Mouse (Mus musculus) testis, postnatal 14 days (tissue): ENCODE data around the gene Atxn1.

Experiments
- DNase-seq: peaks from one replicate; pipeline ENCODE4 v3.0.0; 2021; ENCODE audit warnings: low spot score

Gene Atxn1

DNA sequence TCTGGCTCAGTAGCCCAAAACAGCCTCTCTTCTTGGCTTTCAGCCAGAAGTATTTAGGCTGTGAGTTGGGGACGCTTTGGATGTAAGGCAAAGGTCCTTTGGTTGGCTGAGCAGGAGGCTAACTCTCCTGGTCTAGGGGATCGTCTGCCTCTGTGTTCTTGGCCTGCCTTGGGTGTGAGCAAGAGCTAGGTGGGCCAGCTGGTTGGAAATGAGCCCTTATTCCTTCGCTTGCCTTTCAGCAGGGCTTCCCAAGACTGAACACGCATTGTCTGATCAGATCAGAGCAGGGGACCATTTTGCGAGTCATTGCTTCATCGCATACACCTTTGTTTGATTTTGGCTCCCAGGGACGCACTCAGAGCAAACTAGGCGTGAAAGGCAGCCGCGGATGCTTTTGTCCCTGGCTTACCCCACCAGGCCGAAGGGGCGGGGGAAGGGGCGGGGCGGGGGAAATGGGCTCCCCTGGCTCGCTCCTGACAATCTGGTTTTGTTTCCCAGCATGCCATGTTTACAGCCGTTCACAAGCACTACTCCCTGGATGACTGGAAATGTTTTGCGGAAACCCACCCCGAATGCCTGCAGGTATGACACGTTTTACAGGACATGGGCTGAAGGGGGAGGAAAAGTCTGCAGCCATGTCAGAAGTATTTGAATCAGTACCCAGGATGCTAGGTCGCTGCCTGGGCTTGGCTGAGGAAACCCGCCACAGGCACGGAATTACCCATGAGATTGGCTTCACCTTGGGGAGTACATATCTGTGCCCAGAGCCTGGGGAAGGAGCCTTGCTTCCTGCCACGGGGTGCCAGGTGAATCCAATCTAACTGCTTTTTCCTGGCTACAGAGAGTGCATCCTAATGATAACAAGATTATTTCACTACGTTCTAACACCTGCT, 448.1 kb downstream of the Atxn1 start:
- no peak for DNase-seq

DNA sequence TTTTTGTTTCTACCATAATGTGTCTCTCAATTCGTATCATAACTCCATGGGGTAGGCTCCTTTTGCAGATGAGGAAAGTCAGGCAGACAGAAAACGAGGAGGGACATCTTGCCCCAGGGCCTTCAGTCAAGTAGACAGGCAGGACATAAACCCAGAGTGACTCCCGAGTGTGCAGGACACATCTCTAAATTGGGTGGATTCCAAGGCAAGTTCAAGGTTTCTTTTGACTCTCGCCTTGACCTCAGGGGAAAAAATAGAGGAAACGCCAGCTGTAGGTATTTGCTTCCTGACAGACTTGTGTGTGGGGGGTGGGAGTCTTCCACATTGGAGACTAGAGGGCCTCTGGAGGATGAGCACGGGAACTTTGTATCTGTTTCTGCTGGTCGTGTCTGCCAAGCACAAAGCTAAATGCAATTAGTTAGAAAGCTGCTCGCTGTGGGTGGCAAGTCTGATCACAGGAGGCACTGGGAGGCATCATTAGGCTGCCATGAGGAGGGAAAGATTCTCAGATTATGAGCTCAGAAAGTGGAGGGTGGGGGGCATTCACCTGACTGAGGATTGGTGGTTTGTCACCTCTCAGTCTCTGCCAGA, 449.9 kb downstream of the Atxn1 start:
- DNase-seq = peak; percentile 73

DNA sequence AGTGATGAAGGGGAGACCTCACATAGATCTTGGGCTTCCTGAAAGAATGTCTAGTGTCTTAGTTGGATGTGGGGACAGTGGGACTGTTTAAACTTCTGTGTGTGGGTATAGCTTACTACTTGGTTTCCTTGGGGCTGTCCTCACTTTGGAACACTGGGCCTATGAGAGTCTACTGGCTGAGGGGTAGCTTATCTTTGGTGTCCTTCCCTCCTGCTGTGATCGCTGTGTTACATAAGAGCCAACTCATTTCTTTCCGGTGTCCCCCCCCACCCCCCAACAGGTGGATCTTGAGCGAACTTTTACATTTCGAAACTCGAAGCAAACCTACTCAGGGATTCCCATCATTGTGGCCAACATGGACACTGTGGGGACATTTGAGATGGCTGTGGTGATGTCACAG, 450.7 kb downstream of the Atxn1 start:
- no peak for DNase-seq

DNA sequence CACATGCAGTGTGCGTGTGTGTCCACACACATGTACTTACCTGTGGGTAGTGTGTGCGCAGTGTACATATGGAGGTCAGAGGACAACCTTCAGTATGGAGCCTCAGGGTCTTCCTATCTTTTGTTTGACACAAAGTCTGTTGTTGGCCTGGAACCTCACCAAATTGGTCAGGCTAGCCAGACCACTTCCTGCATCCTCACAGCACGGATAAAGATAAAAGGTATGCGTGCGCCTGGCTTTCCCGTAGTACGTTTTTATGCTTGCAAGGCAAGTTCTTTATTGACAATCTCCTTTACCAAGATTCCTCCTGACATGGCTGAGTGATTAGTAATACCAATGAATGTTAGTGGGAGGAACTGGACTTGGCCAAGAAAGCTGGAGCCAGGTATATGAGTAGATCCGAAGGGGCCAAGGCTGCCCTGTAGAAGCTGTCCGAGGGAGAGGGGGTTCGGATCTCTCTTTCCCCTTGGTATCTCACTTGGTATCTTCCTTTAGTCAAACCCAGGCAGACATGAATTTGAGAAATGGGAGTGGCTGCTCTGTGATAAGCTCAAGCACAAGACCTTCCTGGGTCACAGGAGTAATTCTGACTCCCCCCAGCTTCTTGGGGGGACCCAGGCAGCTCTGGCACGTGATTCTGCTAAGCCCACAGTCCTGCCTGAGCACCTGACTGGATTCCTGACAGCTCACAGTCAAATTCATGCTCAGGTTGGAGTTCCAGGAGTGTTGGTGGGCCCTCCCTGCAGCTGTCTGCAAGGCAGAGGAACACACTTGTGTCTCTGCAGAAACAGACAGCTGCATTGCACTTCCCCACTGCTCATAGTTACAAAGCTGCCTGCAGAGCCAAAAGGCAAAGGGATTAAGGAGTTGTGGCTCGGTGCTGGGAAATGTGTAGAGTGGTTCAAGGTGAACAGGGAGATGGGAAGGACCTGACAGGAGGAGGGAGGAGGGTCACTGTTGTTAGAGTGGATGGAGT, 451.5 kb downstream of the Atxn1 start:
- DNase-seq = no peak

DNA sequence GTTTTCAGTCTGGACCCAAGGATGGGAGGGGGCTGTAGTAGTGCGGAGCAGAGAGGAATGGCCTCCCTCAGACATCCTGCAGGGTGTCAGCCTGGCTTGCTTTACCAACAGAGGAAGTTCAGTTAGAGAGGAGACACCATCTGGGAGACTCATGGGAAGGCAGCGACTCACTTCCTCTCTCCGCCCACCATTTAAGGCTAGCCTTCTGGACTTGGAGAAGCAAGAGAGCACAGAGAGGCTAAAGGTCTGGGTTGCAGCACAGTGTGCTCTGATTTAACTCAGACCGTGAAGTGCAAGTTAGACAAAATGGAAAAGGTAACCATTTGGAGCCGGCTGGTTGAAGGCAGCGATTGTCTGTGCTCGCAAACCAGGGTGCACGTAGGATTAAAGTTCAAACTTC, 452.3 kb downstream of the Atxn1 start:
- DNase-seq = no peak

DNA sequence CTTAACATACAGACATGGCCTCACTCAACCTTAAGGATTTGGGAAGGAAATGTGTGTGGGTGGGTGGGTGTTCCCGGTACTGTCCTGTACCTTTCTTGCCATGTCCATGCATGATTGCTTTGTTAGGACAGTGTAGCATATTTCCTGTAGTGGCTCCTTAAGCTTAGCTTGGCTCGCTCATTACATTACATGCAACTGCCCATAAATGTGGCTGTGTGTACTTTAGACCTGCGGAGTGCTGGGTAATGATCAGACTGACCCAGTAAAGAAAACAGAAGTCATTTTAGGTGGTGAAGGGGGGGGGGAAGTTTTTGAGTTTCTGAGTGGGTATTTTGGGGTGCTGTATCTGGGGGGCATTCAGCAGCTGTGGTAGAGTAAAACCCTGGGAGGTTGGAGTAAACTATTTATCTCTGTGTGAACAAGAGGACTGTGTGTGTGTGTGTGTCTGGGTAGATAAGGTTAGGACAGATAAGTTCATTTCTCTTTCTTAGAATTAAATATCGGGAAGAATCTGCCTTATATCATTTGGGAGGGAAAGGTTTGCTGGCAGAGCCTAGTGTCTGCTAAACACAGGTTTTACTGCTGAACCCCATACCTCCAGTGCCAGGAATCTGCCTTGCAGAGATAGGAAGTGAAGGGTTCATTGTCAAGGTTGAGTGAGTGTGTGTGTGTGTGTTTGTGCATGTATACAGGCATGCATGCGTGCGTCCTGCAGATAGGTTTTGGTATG, 452.9 kb downstream of the Atxn1 start:
- no peak for DNase-seq

DNA sequence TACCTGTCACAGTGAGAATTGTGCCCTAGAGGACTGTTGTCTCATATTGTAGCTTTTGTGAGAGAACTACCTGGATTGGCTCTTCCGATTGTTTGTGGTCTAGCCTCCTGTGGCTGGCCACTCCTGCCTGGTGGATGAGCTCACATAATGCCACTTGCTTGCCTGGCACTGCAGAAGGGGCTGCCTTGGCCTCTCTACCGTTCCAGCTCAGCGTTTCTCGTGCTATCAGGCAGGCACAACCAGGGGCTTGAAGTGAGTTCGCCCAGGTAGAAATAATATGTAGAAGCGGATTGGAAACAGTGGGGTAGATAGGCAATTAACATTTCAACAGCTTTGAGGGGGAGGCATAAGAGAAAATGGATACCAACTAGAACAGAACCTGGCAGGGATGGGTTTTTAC, 455.4 kb downstream of the Atxn1 start:
- no peak for DNase-seq

DNA sequence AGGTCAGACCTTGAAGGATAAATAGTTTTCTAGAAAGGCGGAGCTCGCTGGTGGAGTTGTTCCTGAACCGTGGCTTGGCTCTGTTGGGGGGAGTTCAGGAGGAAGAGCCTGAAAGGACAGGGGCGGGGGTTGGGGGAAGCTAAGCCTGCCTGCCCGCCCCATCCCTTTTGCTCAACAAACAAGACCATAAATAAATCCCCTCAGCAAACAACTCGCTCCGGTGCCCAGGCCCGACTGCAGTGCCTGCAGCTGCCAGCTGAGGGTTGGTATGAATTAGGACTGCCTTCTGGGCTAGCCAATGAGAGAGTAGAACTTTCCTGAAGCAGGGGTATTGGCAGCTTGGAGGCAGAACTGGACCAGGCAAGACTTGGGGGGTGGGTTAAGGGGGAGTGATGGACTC, 456.3 kb downstream of the Atxn1 start:
- no peak for DNase-seq

DNA sequence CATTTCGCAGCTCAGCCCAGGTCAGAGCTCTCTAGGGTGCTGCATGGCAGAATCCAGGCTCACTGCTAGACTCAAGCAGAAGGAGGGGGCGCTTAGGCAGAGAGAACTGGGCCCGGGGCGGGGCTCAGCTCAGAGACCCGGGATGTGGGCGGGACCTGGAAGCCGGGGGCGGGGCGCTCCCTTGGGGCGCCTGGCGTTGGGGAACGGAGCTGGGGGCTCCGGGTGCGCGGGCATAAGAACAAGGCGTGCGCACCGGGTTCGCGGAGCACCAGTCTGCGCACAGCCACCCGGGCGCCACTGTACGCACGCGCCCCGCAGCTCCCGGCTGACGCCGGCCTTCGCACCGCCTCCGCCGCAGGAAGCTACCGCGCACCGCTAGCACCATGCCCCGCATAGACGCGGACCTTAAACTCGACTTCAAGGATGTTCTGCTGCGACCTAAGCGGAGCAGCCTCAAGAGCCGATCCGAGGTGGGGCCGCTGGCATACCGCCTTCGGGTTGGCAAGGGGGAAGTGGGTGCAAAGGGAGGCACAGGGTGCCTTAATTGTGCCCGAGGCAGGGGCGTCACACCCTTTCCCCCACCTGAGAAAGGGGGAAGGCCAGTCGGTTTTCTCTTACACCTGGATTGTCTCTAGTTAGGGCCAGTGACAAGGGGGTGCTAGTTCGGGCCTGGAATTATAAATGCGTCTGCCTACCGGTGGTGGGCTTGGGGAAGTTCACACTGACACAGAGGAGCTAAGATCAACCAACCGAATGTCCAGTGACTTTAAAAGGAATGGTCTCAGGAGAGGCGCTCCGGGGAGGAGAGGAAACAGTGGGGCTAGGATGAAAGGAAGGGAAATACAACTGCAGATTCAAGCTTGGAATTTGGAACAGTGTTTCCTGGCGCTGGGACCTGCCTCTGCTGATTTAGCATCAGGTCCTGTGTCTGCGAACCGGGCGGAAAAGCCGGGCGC, 457.3 kb downstream of the Atxn1 start, which contains the start of gene Gmpr:
Gene Gmpr (plus strand): TSS at position 171 of the 956 bp plus-strand sequence.
- DNase-seq = peak; percentile 72

DNA sequence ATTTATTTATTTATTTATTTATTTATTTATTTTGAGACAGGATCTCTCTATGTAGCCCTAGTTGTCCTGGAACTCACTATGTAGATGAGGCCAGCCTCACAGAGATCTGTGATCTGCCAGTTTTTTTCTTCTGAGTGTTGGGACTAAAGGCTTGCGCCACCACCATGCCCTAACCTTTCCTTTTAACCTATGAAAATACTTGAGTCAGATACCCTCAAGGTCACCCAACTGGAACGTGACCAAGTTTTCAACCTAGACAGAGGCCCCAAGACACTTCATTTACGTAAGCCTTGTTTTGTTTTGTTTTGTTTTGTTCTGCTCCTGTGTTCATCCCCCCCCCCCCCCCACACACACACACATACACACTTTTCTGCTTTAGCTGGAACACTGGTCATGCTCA, 459.3 kb downstream of the Atxn1 start:
- no peak for DNase-seq

DNA sequence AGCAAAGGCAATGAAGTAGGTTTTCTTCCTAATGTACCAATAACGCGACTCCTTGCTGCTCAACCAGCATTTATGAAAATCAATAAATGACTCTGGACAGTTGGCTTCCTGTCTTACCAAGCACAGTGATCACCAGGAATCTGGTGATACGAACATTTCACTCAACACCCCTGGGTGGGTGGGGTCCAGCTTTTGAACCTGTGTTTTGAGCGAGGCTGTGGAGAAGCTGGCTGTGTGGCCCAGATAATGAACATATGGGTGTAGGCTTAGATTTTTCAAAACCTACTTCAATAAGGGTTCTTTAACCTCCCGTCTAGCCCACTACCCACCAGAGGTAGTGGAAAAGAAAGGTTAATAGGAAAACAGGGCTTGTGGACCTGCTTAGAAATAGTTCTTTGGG, 462.0 kb downstream of the Atxn1 start:
- no peak for DNase-seq

DNA sequence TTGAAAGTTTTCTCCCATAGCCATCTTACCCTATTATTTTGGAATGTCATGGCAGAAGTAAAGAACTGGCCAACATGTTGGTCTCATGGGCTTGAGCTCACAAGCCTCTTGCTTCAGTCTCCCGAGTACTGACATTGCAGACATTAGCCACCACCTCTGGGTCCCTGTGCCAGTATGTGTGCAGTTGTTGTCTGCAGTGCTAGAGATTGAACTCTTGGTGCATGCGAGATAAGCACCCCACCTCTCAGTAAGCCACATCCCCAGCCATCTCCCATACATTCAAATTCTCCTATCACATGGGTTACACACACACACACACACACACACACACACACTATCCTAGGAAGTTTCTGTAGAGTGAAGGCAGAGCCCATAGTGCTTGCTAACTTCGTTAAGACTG, 464.9 kb downstream of the Atxn1 start:
- DNase-seq = no peak
